Mouse (Mus musculus) lung, postnatal 0 days (tissue): Measurements from ENCODE around the gene Ttll5.

ENCODE experiments used
- CTCF ChIP-seq: IDR thresholded peaks from 2 replicates; pipeline ENCODE4 v1.5.1; 2016; ENCODE audit warnings: antibody characterized with exemption, mild to moderate bottlenecking
- EP300 ChIP-seq: IDR thresholded peaks from 2 replicates; pipeline ENCODE4 v1.6.1; 2016; ENCODE audit warnings: antibody characterized with exemption, mild to moderate bottlenecking, control low read depth

GRCm38 (mm10) chr12:86078176-86078552 is 253.7 kb downstream of the Ttll5 start:
- TF ChIP-seq CTCF: no peak
- TF ChIP-seq EP300: no peak
